Comparison of ENCODE assay signal across 8 mouse cellular contexts in genomic region chr8:70418954-70419353, GRCm38 (mm10). TPM values are rescaled to one million over a fixed set of nuclear protein-coding genes. Genes with fewer than 3 reads are reported as not detected.
DNase-seq lines count a peak whose midpoint lies in the region; ATAC-seq and TF ChIP-seq lines count a peak whose summit lies in the region.

No protein-coding gene starts in this region.

- no peaks in the 10 kb centered on the region for H3K9me3 ChIP-seq in heart, embryonic 12.5 days (replicated peaks)
- no peaks in the 10 kb centered on the region for H3K9me3 ChIP-seq in hindbrain, embryonic 11.5 days (ENCODE audit: control insufficient read depth, low read length)

- peak; percentile 17 for DNase-seq in kidney, adult 2 months
- DNase-seq in kidney, adult 8-10 months, result no peak
- DNase-seq in cerebellum, postnatal 14 days, result peak; percentile 68 to 75
- DNase-seq in left cerebral cortex, postnatal 25 days (ENCODE audit: low spot score in 2 of 2), result peak; percentile 44 to 86
- peak; percentile 76 for DNase-seq in testis, postnatal 10 days (ENCODE audit: low spot score)
- no peak for DNase-seq in thymus, postnatal 14 days
- no peak for DNase-seq in hindbrain, embryonic 11.5 days (ENCODE audit: low spot score)

- H3K4me1 ChIP-seq in kidney, adult 2 months (ENCODE audit: control insufficient read depth, insufficient read depth, low read length), result no peaks in the 10 kb centered on the region
- peaks cover 59% of the 10 kb centered on the region for H3K4me1 ChIP-seq in heart, embryonic 12.5 days (replicated peaks)
- peaks cover 8% of the 10 kb centered on the region; the same call in 1 of the 2 replicates for H3K4me1 ChIP-seq in hindbrain, embryonic 11.5 days (replicated peaks; ENCODE audit: control insufficient read depth, insufficient read depth, low read length)

- TF ChIP-seq CTCF in kidney, adult 2 months (conservative IDR thresholded peaks at IDR 0.05; ENCODE audit: insufficient read depth, insufficient read length, low read depth, low read length), result no peak

- ATAC-seq in heart, embryonic 12.5 days (ENCODE audit: insufficient number of reproducible peaks, low FRiP score), result no peak
- no peak for ATAC-seq in hindbrain, embryonic 11.5 days (ENCODE audit: low FRiP score)

- no peak for TF ChIP-seq POLR2A in kidney, adult 2 months (IDR thresholded peaks at IDR 0.05; ENCODE audit: low read depth, low read length)

- H3K9ac ChIP-seq in heart, embryonic 12.5 days, result no peak overlapping the region
- no peak overlapping the region for H3K9ac ChIP-seq in hindbrain, embryonic 11.5 days (ENCODE audit: low read depth, low read length)

- H3K4me2 ChIP-seq in heart, embryonic 12.5 days, result peak overlapping the region; percentile 0; the same call in 1 of the 2 replicates
- no peak overlapping the region for H3K4me2 ChIP-seq in hindbrain, embryonic 11.5 days (replicated peaks; ENCODE audit: low read depth, low read length)

- no peaks in the 10 kb centered on the region for H3K36me3 ChIP-seq in kidney, adult 2 months (ENCODE audit: control insufficient read depth, insufficient read depth, low read length)
- 0 out of 2 replicates have a peak, but pooled peaks cover 5% of the 10 kb centered on the region for H3K36me3 ChIP-seq in heart, embryonic 12.5 days
- H3K36me3 ChIP-seq in hindbrain, embryonic 11.5 days (ENCODE audit: control insufficient read depth, insufficient read depth, low read length), result no peaks in the 10 kb centered on the region

- intact Hi-C loops in left cerebral cortex, postnatal 25 days (cut with DNase I), result loop anchor here (1.0 to 5.0 kb wide), 5 partner anchors 20 to 68 kb away; partner anchors contain the start of genes Crtc1, Tmem59l and Upf1

- no peak overlapping the region for H3K27ac ChIP-seq in kidney, adult 2 months (ENCODE audit: insufficient read depth, low read depth, low read length)
- H3K27ac ChIP-seq in heart, embryonic 12.5 days (ENCODE audit: poor library complexity, severe bottlenecking), result no peak overlapping the region
- no peak overlapping the region for H3K27ac ChIP-seq in hindbrain, embryonic 11.5 days (ENCODE audit: low read depth, low read length)

- H3K27me3 ChIP-seq in kidney, adult 2 months (replicated peaks; ENCODE audit: control insufficient read depth, insufficient read depth, low read length), result no peaks in the 10 kb centered on the region
- no peaks in the 10 kb centered on the region for H3K27me3 ChIP-seq in heart, embryonic 12.5 days (replicated peaks)
- no peaks in the 10 kb centered on the region for H3K27me3 ChIP-seq in hindbrain, embryonic 11.5 days (ENCODE audit: control insufficient read depth, insufficient read depth, low read length)

- H3K4me3 ChIP-seq in kidney, adult 2 months (ENCODE audit: insufficient read depth, low read depth, low read length), result no peak overlapping the region
- H3K4me3 ChIP-seq in heart, embryonic 12.5 days, result no peak overlapping the region
- no peak overlapping the region for H3K4me3 ChIP-seq in hindbrain, embryonic 11.5 days (ENCODE audit: low read depth, low read length)

- WGBS in kidney, adult 2 months, result 51% methylated on average over 14 of the region's 14 CpGs
- 69% methylated on average over 14 of the region's 14 CpGs for WGBS in heart, embryonic 12.5 days
- 83% methylated on average over 14 of the region's 14 CpGs for WGBS in hindbrain, embryonic 11.5 days

RNA-seq across cellular contexts. Expression of gene Crtc1, which starts 20.4 kb away (rescaled TPM):
- 16.8 and 18.1 TPM in 2 replicates for polyA plus RNA-seq in kidney, adult 2 months (2012; rRNA removed)
- polyA plus RNA-seq in heart, embryonic 12.5 days (2016; fragmentation: Nextera tagmentation; extraction: Ambion mirVana), result 14.9 and 15.0 TPM in 2 replicates
- 100 to 1,000 TPM; 120 to 139 TPM for total RNA-seq in left cerebral cortex, postnatal 25 days (2021)
- polyA plus RNA-seq in hindbrain, embryonic 11.5 days (2014; fragmentation: Nextera tagmentation; extraction: Ambion mirVana), result 13.6 and 14.2 TPM in 2 replicates

RNA-seq across cellular contexts. Expression of gene Comp, which starts 45.6 kb away (rescaled TPM):
- 1.6 and 2.8 TPM in 2 replicates for polyA plus RNA-seq in kidney, adult 2 months (2012; rRNA removed)
- polyA plus RNA-seq in heart, embryonic 12.5 days (2016; fragmentation: Nextera tagmentation; extraction: Ambion mirVana), result 2.7 and 3.6 TPM in 2 replicates
- total RNA-seq in left cerebral cortex, postnatal 25 days (2021), result under 1 TPM; 0.23 to 0.48 TPM
- polyA plus RNA-seq in hindbrain, embryonic 11.5 days (2014; fragmentation: Nextera tagmentation; extraction: Ambion mirVana), result 0.08 and 0.11 TPM in 2 replicates

RNA-seq across cellular contexts. Expression of gene Klhl26, which starts 57.8 kb away (rescaled TPM):
- polyA plus RNA-seq in kidney, adult 2 months (2012; rRNA removed), result 20.2 and 29.7 TPM in 2 replicates
- 12.6 and 14.0 TPM in 2 replicates for polyA plus RNA-seq in heart, embryonic 12.5 days (2016; fragmentation: Nextera tagmentation; extraction: Ambion mirVana)
- 10 to 100 TPM; 40.3 to 44.2 TPM for total RNA-seq in left cerebral cortex, postnatal 25 days (2021)
- 11.1 and 12.8 TPM in 2 replicates for polyA plus RNA-seq in hindbrain, embryonic 11.5 days (2014; fragmentation: Nextera tagmentation; extraction: Ambion mirVana)

Comparison
In these comparisons a context has a peak if more than half of its experiments do, and no peak if none do; other contexts are left out.
1. DNase-seq: peak in kidney, adult 2 months (single experiment), cerebellum, postnatal 14 days (2 of 2), left cerebral cortex, postnatal 25 days (2 of 2) and testis, postnatal 10 days (single experiment); none in kidney, adult 8-10 months (0 of 2), thymus, postnatal 14 days (single experiment) and hindbrain, embryonic 11.5 days (single experiment).